Mouse (Mus musculus) kidney, adult 8-10 months (tissue): ENCODE data around the gene Olfr492.

Experiments
- DNase-seq, 2 experiments: peaks; one replicate each; pipeline ENCODE4 v3.0.0; 2022

The Olfr492 gene

GRCm38 (mm10) chr7:108323574-108323973, at the start of gene Olfr492:
Gene Olfr492, minus strand, starts transcription at chr7:108323674.
- no peak for DNase-seq

- no peak for DNase-seq
These were observed 41.6 kb upstream of the Olfr492 start, which contains the start of gene Olfr494 for GRCm38 (mm10) chr7:108365035-108365434. Gene Olfr494, plus strand, starts transcription at chr7:108365335.

DNA sequence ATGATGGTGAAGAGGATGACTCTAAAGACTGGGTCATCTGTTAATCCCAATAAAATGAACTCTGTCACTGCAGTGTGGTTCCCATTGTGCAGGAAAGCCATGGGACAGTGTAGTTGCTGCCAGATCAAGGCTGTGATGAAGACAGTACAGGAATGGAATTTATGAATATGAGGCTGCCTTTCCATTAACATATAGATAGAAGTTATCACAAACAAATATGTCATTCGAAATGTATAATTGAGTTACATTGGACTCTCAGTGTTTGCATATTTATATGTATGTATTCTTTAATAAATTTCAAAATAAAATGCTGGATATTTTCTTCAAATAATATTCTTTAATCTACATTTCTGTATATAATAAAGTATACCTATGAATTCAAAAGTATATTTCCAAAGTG, 23.4 kb upstream of the Olfr492 start, which contains the start of gene Olfr493:
Gene Olfr493 (minus strand): TSS at position 101 of the 400 bp plus-strand sequence.
- DNase-seq = no peak

GRCm38 (mm10) chr7:108313151-108313550, 10.3 kb downstream of the Olfr492 start, which contains the start of gene Olfr491:
Gene Olfr491, plus strand, starts transcription at chr7:108313451.
- no peak for DNase-seq

DNA sequence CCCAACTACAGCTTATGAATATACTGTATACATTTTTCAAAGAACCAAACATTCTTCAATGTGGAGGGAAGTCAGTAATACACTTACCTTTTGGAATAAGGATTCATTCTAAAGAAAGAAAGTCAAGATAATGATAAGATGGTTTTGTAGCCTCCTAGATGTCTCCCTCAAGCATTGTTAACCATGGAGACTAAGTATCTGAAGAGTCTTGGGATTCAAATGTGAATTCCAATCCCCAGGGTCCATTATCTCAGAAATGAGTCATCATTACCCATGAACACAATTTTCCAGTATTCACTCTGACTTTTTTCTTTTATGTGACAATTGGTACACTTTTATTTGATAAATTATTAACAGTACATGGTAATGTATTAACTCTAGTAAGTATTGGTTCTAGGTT, 34.6 kb downstream of the Olfr492 start, which contains the start of gene Olfr490:
Gene Olfr490 (minus strand): TSS at position 101 of the 400 bp plus-strand sequence.
- DNase-seq = no peak
